Mouse (Mus musculus) heart, postnatal 25 days (tissue): ENCODE measurements around the gene Npr1. TPM values are rescaled to one million over a fixed set of nuclear protein-coding genes. Genes with fewer than 3 reads are reported as not detected.

Experiments
- DNase-seq: peaks from one replicate; pipeline ENCODE4 v3.0.0; 2022; ENCODE audit warnings: low spot score
- intact Hi-C: fragments of 180-260 bp; cut with DNase I; formaldehyde crosslinking; loops from one replicate; pipeline ENCODE4 v1.15.1; 2025
- total RNA-seq, 2 experiments: library from RNA; stranded (reverse); gene quantifications; 2 replicates each; pipeline ENCODE4 v1.2.3; 2021

The Npr1 gene
- total RNA-seq, 2 experiments from 2014 or later = 17.2 to 18.8 TPM

DNA sequence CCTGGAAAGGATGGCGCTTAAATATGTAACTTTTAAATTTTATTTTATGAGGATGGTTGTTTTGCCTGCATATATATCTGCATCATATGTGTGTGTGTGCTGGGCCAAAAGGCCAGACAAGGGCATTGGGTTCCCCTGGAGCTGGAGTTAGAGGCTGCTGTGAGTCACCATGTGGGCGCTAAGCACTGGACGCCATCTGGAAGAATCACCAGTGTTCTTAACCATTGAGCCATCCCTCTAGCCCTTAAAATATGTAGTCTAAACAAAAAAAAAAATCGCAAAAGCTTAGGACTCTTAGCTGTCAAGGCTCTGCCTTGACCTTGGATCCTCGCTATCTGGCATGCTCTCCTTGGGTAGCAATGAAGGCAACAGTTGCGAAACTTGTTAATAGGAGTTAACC lies 22.9 kb upstream of the Npr1 start:
- intact Hi-C loops = loop anchor here (2.0 kb wide), 1 partner anchor 164 kb away; no protein-coding TSS in a partner anchor
- DNase-seq = no peak

DNA sequence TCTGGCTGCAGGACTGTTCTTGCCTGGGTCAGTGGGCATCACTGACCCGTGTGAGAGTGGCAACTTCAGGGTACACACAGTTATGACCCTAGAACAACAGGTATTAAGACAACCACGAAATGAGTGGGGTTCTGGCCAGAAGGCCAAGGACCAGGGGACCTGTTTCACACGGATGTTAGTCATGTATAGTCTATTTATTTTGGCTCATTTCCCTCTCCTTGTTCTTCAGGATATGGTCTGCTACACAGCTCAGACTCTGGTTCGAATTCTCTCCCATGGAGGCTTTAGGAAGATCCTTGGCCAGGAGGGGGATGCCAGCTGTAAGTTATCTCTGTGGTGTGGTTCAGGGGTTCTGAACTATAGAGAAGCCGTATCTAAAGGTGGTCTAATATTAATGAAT lies 21.3 kb upstream of the Npr1 start:
- DNase-seq = no peak
- intact Hi-C loops = no loop called here

DNA sequence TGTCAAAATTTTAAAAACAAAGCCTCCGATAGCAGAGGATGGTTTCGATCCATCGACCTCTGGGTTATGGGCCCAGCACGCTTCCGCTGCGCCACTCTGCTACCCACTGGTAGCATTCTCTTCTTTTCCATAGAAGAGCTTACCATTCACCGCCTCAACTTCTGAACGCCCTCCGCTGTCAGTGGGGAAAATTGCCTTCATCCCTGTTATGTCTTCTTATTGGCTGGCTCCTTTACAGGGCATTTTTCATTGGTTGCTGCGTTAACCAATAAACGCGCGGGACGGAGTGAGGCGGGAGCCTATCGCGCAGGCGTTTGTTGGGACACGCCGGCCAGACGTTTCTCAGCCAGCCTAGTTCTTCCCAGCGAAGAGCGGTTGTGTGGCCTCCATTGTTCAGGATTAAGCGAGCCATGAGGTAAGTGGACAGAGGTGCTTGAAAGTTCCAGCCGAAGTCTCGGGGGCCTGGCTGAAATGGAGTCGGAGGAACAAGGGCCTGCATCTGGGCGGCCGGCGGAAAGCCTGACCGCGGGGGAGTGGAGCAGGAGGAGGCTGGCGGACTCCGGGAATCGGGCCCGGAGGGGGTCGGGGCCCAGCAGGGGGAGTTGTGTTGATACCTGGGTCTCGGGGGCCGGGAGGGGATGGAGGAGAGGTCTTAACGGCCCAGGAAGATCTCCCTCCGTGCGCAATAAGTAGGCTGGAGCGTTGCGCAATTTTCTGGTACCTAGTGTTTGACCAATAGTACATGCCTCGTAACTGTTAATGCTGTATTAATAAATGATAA lies 10.4 kb upstream of the Npr1 start, which contains the start of gene Ilf2:
Gene Ilf2, plus strand, starts transcription at position 296 of the 781 bp plus-strand sequence.
- peak; percentile 96 for DNase-seq
- intact Hi-C loops = loop anchor here (1.0 kb wide), 1 partner anchor 14 kb away; no protein-coding TSS in a partner anchor

DNA sequence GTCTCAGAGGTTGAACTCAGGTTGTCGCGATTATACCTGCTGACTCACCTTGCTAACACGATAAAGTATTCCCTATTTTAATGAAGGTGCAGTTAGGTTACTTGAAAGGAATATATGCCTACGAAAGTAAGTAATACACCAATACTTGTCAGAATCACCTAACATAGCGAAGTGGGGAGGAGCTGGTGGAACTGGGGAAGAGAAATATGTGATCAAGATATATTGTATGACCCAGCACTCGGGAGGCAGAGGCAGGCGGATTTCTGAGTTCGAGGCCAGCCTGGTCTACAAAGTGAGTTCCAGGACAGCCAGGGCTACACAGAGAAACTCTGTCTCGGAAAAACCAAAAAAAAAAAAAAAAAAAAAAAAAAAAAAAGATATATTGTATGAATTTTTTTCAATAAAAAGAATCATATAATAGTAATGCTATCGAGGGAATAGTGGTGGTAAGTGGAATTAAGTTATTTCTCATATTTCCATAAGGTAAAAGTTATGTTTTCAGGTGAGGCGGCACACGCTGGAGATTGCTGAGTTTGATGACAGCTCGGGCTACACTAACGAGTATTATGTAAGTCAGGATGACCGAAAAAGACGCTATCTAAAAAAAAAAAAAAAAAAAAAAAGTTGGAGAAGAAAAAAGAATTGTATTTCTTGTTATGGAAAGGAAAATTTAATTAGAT lies 9.6 kb upstream of the Npr1 start:
- intact Hi-C loops = no loop called here
- DNase-seq = no peak

DNA sequence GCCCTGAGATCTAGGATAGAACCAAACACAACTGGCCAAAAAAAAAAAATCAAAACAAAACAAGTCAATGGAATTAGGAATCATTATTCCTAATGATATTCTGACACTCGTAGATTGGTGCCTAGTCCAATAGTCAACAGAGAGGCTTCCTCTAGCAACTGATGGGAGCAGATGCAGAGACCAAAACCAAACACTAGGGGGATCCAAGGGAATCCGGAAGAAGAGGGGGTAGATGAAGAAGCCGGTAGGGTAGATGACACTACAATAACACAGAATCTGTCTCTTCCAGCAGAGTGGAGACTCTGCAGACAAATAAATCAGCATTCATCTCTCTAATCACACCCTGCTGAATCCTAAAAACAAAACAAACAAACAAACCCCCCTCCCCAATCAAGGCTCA lies 6.5 kb upstream of the Npr1 start:
- intact Hi-C loops = no loop called here
- DNase-seq = no peak

DNA sequence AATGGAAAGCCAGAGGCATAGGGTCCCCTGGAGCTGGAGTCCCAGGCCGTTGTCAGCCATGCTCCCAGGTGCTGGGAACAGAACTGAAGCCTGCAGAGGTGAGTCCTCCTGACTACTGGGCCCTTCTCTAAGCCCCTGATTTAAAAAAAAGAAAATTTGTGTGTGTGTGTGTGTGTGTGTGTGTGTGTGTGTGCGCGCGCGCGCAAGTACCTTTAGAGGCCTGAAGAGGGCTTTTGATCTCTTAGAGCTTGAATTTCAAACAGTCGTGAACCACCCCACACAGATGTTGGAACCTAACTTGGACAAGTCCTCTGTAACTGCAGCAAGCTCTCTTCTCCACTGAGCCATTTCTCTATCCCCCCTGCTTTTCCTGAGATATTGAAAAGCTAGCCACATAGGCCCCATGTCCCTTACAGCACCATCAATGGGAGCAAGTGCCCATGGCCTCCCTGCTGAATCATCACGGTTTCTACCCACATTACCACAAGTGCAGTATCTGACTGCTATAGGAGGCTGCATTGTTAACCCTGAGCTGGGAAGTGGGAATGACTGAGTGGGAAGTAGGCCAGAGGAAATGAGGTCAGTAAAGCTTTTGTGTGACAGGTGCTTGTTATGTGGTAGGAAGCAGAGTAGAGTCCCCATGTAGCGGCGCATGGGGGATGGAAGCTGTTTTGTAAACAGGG lies 2.1 kb upstream of the Npr1 start:
- no peak for DNase-seq
- intact Hi-C loops = loop anchor here (5.0 kb wide), 1 partner anchor 35 kb away; the partner anchor contains the start of gene Ints3

DNA sequence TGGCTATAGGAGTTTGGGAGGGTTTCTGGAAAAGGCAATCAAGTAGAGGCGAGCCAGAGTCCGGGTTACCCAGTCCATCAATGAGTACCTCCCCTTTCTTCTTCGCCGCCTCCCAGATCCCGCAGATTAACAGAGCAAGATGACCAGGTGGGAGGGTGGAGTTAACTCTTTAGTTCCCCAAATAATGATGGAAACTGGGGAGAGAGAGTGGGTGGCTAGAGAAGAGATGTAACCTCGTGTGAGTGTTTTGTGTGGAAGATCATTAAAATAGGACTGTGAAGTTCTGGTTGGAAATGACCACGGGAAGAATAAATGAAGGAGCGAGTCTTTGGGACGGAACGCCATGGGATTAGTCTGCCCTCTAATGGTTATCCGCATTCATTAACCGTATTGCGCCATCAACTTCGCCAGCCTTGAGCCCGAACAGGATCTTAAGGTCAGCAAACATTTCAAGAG lies 673 bp upstream of the Npr1 start:
- DNase-seq = peak; percentile 48
- intact Hi-C loops = loop anchor here (1.0 to 5.0 kb wide), 2 partner anchors 34 to 54 kb away; partner anchors contain the start of gene Ints3

DNA sequence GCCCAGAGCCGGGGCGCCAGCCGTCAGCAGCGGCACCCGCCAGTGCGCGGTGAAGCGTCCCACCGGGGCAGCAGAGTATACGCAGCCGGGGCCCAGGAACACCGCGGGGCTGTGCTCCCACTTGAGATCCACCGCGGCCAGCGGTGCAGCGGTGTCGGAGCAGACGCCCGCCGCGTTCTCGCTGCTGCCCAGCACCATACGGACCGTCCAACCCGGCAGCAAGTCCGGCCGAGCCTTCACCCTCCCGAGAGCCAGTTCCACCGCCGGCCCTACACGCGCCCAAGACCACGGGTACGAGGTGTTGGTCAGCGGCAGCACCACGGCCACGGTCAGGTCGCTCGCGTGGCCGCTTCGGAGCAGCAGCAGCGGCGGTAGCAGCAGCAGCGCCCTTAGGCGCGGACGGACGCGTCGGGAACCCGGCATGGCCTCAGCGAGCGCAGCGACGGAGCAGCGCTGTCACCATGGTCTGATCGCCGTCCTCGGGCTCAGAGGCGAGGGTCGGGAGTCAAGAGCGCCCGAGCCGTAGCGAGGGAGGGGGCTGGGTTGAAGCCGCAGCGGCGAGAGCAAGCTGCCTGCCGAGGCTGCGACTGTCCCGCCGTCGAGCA lies 483 bp downstream of the Npr1 start:
- intact Hi-C loops = loop anchor here (5.0 kb wide), 1 partner anchor 33 kb away; the partner anchor contains the start of gene Ints3
- DNase-seq = no peak

DNA sequence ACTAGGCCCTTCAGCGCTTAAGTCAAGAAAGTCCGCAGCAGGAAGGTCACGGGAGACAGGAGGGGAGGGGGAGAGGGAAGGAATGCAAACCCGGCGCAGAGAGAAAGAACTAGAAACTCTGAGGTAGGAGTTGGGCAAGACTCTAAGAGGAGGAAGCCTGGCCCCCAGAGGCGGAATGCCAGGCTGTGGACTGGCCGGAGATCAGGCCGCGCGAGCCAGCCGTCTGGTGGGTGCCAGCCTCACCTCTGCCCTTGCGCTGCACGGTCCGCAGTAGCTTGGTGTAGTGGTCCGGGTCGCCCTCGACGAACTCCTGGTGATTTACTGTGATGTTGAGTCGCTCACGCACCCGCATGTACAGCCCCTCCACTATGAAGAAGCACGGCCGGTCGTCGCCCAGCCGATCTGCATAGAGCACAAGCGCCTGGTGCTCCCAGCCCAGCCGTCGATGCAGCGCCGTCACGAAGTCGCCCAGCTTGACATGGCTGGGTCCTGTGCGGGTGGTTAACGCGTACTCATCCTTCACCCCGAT lies 1.1 kb downstream of the Npr1 start:
- no peak for DNase-seq
- intact Hi-C loops = loop anchor here (5.0 kb wide), 1 partner anchor 32 kb away; the partner anchor contains the start of gene Ints3

DNA sequence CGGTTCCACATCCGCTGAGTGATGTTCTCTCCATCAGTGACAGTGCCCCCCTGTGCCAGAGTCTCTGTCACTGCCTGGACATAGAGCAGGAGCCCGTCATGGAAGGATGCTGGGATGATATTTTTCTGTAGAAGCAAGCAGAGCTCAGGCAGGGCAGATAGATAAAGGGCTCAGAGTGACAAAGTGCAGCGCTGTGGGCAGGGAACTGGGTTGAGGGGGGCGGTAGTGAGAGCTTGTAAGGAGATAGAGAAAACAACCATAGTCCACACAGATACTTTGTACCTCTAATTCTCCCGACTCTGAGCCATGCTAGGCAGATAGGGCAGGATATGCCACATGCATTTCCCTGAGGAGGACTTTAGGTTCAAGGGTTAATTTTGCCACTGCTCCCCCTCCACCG lies 3.1 kb downstream of the Npr1 start:
- intact Hi-C loops = loop anchor here (2.0 kb wide), 1 partner anchor 14 kb away; no protein-coding TSS in a partner anchor
- DNase-seq = no peak

DNA sequence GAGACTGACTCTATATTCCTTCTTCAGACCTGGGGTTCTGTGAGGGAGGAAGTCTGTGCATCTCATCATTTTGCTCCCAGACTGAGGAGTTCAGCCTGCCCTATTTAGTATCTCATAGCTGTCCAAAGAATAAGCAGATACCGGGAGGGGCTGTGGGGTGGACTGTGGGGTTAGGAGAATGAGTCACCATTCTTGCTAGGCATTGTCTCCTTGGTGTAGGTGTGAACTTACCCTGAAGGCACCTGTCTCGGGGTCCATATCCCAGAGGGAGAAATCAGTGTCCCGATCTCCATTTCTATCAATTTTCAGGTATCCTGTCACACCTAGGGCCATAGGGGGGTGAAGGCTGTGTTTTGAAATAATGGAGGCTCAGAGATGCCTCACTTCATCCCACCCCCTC lies 3.7 kb downstream of the Npr1 start:
- no peak for DNase-seq
- intact Hi-C loops = loop anchor here (2.0 kb wide), 1 partner anchor 13 kb away; no protein-coding TSS in a partner anchor

DNA sequence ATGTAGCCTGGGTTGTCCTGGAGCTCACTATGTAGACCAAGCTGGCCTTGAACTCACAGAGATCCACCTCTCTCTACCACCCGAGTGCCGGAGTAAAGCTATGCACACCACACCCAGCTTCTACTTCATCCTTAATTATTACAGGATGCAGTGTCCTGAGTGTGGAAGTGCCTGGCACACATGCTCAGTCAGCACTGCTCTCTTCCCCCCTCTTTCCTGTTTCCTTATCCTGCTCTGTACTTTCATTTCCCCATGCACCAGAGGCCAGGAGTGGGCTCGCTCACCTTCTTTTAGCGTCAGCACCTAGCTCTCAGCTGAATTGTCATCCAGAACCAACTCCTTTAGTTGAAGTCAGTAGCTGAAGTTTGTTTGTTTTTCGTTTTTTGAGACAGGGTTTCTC lies 5.4 kb downstream of the Npr1 start:
- no peak for DNase-seq
- intact Hi-C loops = no loop called here

DNA sequence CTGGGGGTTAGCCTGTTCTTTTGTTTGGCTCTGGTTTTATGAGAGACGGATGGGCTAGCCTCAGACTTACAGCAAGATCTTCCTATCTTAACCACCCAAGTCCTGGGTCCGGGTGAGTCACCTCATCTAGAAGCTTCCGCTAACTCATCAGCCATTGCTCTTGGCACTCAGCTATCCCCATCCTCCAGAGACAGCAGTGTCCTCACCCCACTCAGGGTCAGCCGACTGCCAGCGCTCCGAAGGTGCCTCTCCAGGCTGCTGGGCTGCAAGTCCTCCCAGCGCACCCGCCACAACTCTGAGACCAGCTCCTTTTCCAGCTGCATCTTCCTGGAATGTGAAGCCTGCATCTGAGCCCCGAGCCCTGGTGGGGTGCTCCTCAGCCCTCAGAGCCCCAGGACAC lies 5.9 kb downstream of the Npr1 start:
- no peak for DNase-seq
- intact Hi-C loops = no loop called here

DNA sequence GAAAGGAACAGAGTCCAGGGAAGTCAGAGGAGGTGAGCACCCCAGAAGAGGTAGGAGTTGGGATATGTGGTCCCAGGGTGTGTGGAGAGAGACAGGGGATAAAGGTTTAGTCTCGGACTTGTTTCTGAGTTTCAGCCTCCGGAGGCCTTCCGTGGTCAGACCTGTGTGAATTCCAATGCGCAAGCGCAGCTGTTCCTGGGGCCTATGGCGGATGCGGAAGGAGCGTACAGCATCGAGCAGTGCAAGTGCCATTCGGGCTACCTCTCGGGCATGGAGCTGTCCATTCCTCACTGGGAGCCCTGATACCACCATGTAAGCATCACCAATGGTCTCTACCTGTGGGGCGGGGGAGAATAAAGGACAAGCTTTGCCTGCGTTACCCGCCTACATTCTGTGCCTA lies 10.7 kb downstream of the Npr1 start:
- intact Hi-C loops = no loop called here

DNA sequence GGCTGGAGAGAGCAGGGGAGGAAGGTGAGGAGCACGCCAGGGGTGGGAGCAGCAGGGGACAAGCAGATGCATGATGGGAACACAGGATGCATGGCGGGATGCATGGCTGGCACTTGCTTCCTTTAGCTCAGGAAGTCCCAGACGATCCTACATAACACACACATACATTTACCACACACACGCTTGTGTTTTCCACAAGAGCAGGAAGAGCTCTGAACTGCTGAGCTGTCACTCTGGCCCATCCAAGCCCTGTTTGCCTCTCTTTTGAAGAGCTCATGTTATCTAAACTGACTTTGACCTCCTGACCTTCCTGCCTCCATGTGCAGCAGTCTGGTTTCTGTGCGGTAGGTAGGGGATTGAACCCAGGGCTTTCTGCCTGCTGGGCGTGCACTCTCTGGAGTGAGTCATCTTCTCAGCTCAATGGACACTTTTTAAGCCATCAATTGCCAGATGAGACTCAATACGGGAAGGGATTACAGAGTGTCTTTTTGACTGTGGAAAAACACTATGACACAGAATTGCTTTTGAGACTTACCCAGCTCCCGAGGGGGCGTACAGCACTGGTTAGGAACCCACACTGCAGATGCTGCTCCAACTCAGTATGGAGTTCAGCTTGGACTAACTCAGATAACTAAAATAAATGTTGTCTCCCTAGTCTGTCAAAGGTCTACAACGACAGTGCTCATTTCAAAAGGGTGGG lies 14.1 kb downstream of the Npr1 start:
- no peak for DNase-seq
- intact Hi-C loops = no loop called here

More for the DNA sequence above, 10.7 kb downstream of the Npr1 start:
- no peak for DNase-seq

DNA sequence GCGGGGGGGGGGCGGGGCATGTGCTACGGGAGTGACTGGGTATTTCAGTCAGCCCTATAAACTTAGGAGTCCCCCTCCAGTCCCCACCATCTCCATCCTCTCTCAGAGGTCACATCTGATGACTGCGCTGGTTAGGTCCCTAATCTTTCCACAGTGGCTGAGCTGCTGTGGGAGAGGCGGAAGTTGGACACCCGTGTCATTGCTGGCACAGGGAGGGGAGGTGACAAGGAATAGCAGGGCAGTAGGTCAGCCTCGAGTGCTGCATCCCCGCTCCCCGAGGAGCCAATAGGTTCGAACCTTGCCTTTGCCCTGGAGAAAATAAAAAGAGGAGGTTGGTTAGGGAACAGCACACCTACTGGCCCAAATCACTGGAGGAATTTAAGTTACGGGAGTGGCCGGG lies 14.8 kb downstream of the Npr1 start:
- intact Hi-C loops = no loop called here
- no peak for DNase-seq

DNA sequence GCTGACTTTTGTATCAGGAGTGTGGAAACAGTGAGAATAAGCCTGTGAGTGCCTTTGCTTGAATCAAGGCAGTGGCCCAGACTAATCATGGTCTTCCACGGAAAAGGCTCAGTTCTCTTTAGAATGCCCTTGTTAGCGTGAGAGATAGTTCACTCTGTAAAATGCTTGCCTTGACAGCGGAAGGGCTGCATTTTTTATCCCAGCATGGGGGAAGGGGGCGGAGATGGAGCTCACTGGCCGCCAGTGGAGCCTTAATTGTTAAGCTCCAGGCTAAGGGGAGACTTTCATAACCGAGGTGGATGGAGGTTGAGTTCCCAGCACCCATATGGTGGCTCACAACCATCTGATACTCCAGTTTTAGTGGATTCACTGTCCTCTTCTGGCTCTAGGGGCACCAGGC lies 17.0 kb downstream of the Npr1 start:
- intact Hi-C loops = loop anchor here (2.0 kb wide), 1 partner anchor 14 kb away; no protein-coding TSS in a partner anchor
- DNase-seq = no peak

DNA sequence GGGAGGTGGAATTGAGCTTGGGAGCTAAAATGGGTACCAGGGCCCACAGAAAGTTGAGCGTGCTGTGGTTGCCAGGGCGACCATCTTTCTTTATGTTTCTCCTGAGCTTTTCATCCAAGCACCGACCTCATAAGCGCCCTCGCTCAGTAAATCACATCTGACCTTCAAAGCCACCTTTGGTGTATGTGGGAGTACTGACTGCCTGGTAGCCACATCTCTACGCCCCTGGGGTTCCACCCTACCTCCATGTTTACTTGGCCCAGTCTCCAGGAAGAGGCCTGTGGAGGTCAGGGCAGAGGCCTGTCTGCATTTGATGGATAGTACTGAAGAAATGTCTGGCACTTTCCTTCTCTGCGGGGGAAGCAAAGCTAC lies 18.6 kb downstream of the Npr1 start:
- intact Hi-C loops = no loop called here
- DNase-seq = no peak
